Mouse (Mus musculus): ENCODE measurements around the gene Ncapd3.

The Ncapd3 gene

DNA sequence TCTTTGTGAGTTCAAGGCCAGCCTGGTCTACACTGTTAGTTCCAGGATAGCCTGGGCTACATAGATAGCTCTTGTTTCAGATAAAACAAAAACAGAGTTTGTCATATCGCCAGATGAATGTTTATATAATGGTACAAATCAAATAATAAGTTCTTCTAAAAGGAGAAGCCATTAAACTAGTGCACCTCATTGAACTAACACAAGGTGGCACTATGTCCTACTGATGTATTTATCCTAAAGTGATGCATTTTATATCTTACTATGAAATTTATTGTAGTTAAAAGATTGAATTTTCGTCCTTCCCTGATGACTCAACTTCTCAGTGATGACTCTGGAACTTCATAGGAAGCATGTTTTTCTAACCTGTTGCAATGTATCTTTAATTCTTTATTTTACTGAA is 19.5 kb downstream of the Ncapd3 start:
- no peak for DNase-seq

DNA sequence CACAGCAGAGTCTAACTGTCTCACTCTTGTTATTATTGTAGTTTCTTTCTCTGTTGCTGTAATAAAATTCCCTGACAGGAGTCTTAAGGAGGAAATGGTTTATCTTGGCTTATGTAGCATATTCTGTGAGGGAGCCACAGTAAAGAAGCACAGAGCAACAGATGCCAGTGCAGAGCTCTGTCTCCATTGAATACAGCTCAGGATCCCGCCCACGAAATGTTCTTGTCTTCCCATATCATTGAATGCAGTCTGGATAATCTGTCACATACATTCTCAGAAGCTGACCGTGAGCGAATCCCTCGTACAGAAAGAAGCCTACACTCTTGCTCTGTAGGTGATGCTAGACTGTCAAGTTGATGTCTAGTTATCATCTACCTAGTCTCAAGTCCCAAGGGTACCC is 28.4 kb downstream of the Ncapd3 start:
- DNase-seq: no peak

DNA sequence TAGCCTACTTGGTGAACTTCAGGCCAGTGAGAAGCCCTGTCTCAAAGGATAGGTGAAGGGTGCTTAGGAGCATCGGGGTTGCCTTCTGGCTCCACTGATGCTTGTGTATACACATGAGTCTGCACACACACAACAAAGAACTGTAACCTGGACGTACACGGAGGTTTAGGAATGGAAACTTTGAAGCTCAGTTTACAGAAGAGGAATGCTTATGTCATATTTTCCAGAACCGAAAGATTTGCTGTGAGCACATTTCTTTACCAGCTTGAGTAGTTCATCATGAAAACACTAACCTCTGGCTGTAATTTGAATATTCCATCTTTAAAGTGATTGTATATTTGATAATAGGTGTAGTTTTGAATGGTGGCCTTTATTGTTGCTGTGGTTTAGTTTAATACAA is 40.9 kb downstream of the Ncapd3 start:
- DNase-seq: no peak

DNA sequence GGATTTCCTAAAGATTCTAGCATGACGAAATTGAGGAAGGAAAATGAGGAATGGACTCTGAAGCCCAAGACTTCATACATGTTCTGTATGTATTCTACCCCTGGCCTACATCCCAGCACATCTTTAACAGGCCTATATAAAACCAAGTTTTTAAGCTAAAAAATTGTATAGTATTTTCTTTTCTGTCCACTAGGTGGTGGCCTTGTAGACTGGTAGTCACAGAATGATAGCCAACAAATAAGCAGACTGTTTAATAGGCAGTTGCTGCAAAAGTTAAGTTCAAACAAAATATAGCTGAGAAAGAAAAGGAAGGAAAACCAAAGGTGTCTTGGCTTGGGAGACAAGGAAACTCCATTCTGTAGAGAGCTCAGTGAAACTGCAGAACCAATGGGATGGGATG is 44.7 kb downstream of the Ncapd3 start:
- DNase-seq: no peak

DNA sequence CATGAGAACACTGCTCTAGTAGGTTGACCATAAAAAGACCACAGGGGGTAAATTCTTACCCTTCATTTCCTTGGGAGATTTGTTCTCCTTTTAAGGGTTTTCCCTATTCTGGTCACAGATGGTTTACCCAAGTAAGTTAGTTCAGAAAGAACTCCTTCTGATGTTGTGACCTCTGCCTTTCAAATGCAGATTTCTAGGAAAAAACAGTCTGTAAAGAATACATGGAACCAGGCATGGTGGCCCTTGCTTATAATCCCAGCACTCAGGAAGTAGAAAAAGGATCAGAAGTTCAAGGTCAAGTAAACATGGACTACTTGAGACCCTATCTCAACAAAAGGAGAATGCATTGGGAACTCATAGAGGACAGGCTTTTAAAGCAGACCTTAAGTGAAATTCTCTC is 45.8 kb downstream of the Ncapd3 start:
- DNase-seq: no peak

DNA sequence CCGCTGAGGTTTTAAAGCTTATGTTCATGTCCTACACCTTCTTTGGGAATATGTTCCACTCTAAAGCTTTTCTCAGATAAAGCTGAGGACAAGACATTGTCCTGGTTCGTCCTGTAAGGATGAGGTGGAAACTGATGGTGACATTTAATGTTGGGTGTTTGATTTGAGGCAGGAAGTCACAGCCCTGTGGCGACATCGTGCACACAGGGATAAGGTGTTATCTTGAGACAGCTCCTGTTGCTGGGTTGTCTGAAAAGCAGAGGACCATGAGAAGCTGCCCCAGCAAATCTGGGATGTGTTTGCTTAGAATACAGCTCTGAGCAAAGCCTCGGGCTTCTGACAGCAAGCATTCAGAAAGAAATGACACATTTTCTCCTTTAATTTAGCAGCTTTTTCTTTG is 56.3 kb downstream of the Ncapd3 start:
- DNase-seq: no peak

DNA sequence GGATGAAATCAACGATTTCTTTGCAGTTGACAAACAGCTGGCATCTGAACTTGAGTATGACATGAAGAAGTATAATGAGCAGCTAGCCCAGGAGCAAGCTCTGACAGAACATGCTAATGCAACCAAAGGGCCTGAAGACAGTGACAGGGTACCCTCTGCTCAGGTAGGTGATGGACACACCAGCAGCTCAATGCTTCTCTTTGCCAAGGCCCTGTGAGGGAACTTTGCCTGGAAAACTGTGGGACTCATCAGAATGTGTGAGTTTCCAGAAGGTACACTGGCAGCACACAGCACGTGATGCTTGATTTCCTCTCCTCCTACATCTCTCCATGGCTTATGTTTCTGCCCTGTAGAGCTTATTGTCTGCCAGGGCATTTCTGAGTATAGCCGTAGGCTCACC is 57.4 kb downstream of the Ncapd3 start:
- no peak for DNase-seq

DNA sequence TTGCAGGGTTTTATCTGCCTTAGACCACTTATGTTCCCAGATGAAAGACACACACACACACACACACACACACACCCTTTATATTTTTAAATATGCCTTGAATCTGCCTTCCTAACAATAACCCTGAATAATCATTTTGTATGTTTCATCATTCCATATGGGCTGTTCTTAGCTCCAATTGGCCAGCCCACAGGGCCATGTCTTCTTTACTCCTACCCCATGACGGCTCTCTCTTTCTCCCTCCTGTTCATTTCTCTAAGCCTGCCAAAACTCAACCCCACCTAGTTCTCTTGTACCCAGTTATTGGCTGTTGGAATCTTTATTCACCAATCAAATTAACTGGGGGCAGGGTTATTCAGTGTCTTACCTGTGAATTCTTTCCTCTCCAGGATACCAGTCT is 60.2 kb downstream of the Ncapd3 start:
- DNase-seq: no peak

DNA sequence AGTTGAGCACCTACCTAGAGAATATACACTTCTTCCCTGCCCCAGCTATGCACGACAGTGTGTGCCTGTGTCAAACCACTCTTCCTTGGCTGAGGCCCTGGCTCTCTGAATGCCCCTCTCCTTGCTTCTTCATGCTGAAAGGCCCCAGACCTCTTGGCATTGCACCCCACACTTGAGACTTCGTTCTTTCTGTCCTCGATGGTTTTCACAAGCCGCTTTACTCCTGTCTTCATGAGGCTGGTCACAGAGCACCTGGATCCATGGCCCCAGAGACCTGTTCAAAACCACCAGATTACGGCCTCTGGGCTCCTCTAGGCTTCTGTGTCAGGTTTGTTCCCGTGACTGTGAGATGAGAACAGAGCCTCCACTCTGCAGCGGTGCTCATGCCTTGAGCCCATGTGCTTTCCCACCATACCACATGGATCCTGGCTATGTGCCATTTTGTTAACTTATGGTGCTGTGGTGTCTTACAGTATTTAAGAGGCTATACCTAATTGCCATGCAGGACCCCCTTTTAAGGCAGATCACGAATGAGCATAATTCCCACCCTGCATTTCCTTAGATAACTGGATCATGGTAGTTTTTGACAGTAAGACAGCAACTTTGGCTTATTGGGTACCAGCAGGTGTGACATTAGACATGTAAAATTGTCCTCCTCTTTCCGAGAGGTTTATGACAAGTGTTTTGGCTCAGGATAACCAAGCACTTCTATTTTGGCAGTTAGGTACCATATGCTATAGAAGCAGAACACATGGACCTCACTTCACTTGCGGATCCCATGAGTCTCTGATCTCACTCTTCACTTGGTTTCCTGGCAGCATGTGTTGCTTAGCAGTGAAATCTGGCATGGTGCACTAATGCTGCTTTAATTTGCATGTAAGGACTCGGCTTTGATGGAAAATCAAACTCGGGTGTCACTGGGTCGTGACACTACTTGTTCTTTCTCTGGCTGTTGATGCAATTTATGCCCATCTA is 61.1 kb downstream of the Ncapd3 start:
- DNase-seq: no peak

DNA sequence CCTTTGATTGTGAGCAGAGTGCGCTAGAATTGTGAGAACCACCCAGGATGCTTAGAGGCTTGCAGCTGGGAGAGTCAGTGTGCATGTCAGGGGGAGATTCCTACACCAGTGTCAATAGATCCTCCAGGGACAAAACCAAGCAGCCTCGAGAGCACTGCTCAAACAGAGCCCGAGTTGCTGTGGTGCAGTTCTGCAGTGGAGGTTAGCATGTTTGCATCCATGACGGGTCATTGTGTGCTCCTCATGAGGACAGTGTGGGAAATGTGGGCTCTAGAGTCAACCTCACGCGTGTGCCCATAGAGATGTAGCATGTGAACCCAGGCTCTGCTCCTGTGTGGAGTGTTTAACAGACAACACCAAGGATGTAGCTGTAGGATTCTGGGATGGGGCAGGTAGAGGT is 62.9 kb downstream of the Ncapd3 start:
- DNase-seq: no peak

DNA sequence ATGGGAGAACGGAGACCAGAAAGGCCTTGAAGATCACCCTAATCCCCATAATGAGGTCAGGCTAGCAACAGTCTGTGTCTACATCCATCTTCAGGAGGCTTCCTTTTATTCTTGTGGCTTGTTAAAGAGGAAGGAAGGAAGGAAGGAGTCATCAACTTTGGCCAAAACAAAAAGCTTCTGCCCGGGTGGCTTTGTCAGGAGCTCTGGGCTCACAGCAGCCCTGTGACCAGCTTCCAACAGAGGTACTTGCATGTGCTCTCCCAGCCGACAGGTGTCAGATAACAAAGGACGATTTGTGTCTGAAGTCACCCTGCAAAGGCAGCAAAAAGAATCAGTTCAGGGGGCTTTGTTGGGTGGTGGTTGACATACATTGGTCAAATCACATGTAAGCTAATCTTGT is 68.1 kb downstream of the Ncapd3 start:
- DNase-seq: peak; percentile 64

DNA sequence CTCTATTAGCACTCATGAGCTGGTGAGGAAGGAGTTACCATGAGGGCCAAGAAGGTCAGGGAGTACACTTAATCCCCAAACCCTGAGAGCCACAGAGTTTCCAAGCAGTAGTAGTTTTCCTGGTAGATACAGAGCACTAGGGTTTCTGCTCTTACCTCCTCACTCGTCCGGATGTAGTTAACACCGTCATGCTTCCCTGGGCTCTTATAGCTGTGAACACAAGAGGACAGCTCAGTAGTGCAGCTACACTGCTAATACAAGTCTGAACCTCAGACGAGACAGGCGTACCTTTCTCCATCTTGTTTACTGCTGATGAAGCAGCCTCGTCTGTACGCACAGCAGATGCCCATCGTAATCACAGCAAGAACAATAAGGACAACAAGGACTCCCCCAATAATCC is 68.6 kb downstream of the Ncapd3 start:
- no peak for DNase-seq

DNA sequence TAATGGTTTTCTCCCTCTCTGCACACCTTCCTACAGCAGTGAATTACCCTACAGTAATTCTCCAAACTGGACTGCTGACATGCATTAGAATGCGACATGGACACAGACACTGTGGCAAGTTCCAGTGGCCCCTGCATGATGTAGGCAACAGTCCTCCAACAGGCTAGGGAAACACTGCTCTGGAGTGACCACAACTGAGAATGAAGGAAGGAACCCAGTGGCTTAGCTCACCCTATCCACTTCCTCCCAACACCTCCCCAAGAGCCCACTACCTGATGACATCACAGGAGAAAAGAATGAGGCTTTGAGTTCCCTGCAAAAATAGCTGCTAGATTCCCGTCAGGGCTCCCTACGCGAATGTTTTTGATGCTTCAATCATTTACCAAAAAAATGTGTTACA is 69.5 kb downstream of the Ncapd3 start:
- DNase-seq: no peak

DNA sequence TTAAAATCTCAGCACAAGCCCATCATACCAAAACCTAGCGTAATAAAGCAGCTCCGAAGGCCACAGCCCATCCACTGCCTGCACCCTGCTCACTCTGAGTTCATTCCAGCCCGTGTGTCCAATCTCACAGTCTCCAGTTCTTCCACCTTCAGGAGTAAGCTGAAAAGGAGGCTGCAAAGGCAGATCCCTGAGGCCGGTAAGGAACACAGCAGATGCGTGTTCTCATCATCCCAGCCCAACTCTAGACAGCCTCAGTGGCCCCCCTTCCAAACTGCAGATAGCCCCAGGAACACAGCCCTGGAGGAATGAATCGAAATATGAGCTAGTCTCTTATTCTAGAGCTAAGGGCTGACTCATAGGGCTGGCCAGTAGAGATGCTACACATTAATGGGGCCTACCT is 71.5 kb downstream of the Ncapd3 start:
- no peak for DNase-seq

DNA sequence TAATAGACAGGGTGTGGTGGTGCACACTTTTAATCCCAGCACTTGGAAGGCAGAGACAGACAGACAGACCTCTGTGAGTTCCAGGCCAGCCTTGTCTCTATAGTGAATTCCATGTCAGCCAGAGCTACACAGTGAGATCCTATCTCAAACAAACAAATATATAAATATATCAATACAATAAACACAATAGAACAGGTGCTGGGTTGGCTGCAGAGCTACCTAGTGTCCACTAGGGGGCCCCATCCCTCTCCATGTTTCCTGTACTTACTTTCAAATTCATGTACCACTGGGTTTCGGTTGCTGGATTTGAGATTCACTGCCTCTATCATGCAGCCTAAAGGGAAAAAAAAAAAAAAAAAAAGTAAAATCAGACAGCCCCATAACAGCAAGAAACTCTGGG is 76.1 kb downstream of the Ncapd3 start:
- DNase-seq: peak; percentile 70

DNA sequence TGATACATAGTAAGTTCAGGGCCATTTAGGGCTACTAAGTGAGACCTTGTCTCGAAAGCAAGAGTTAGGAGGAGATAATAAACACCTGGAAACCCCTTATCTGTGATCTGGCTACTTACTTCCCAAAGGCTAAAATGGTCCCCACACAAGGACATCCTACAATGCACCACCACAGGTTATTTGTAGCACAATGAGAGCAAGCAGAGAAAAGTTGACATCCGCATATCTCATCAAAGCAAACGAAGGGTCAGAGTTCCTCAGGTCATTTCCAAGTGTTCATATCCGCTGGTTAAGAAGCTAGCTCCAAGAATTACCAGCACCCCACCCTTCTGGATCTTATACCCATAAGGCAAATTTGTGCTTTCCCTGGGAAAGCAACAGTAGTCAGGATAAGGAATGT is 78.5 kb downstream of the Ncapd3 start:
- no peak for DNase-seq

DNA sequence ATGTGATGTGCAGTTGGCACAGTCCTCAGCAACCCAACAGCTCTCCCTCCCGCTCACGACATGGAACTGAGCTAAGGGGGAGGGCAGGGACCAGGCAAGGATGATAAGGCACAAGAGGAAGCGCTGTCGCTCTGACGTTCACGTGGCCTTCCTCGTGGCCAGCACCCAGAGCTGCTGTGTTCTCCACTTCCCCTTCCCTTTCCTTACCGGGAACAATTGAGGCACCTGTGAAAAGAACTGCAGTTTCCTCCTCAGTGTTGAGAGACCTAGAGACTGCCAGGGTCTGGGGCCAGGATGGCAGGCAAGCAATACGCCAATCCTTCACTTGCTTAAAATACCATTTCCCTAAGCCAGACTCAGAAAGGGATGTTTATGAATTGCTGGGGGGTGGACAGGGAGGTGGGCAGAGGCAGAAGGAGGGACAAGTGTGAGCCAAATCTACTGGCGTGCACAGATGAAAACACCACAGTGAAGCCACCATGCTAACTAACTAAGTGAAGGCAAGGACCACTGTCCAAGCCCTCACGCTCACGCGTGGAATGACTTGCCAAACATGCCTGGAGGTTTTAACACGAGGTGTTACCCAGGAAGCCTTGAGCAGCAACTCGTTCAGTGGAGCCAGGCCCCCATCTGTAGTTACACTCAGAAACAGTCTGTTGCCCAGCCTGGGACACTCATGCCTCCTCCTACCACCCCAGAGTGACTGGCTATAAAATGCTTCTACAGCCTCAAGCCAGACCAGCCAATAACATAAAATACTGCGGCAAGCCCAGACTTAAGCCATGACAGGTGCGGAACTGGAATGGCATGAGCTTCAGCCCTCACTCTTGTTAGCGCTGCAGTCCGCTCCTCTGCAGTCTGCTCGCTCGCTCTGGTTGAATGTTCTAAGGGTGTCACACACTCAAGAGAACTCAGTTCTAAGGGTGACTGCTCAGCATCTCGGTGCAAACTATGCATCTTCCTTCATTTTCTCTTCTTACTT is 79.8 kb downstream of the Ncapd3 start:
- DNase-seq: no peak

DNA sequence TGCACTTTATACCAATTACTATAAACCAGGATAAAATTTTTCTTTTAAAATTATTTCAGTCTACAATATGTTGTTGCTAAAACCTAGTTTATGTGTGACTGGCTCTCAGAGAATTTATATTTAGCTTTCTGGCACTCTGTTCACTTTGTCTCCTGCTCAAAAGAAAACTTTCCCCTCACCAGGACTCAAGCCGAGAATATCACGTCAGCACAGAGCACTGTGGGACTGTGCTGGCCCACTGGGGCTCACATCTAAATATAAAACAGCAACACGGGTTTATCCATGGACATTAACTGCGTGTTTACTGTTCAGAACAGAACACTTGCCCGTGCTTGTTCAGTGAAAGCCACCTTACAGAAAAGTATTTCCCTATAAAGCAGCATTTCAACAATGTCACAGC is 80.7 kb downstream of the Ncapd3 start:
- no peak for DNase-seq

DNA sequence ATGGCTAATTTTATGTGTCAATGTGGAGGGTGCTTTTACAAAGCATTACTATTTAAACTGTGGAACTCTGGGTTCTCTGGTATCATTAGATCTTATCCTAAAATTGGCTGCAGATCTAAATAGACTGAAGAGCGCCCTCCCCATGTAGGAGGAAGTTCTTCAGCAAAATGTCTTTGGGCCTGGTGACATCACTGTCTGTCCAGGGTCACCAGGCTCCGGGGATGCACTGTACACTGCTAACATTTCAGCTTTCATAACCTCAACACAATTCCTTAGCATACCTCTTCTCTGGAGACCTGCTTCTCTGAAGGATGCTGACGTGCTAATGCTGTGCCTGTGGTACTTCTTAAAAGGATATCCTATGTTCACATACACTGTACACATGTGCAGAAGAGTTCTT is 81.8 kb downstream of the Ncapd3 start:
- no peak for DNase-seq

DNA sequence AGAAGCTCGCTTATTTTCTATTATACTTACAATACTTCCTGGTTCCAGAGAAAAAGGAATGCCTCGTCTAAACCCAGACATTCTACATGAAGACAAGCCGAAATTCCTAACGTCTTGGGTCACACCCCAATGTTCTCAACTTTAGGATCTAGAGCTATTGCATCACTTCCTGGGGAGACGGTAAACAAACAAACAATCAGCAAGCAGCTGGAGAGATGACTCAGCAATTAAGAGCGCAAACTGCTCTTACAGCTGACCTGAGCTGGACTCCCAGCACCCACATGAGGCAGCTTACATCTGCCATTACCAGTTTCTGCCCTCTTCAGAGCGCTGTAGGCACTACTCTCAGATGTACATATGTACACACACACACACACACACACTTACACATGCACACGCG is 91.3 kb downstream of the Ncapd3 start:
- DNase-seq: peak; percentile 30

DNA sequence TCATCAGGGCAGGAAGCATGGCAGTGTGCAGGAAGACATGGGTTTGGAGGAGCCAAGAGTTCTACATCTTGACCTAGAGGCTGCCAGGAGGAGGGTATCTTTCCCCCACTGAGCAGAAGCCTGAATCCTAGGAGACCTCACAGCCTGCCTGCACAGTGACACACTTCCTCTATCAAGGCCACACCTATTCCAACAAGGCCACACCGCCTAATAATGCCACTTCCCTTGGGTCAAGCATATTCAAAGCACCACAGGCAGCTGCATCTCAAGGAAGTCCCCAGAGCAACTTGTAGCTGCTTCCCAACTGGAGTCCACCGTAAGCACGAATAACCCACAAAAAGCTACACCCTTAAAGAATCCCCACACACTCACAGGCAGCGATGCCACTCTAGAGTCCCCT is 92.1 kb downstream of the Ncapd3 start:
- DNase-seq: no peak

DNA sequence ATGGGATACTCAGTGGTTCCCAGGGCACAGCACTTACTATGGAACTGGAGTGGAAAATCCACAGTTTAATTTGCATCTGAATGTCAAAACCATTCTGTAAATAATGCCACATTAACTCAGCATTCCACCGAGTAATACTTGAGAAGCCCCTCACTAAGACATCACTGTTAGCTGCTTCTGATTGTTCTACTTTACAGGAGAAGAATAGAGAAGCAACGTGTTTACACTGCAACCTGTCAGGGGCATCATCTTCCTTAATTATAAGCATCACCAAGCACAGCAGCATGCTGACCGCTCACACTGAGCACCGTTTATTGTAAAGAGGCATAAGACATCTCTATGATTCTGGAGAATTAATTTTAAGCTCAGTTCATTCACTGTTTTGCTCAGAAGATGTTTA is 93.0 kb downstream of the Ncapd3 start:
- peak; percentile 58 for DNase-seq

DNA sequence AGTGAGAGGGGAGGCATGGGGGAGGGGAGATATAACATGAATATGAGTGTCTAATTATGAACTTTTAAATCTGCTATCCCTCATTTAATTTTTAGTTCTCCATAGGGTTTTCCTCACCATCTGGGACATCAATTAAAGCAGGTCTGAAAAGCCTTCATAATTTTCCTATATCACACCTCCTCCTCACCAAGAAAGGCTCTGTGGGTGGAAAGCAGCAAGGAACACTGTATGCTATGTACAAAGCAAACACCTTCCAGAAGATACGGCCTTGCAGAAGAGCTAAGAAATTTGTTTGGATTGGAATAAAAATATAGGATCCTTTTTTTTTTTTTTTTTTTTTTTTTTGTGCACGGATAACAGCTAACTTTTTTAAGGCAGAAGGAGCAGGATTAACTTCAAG is 94.0 kb downstream of the Ncapd3 start:
- no peak for DNase-seq

DNA sequence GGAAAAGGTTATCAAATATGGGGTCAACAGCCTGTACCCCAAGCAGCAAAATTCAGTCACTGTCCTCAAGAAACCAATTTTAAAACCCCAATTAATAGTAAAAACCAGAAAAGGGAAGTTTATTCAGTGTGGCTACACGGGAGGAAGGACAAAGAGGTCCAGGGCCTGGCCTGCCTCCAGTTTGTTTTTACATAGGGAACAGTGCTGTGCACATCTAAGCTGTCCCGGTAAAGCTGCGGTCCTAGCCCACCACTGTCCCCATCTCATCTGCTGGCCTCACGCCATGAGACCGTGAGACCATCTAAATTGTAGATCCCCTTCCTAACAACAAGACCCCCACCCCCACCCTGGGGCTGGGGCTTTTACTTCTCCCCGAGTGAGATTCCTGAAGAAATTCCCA is 95.5 kb downstream of the Ncapd3 start:
- DNase-seq: no peak

Measured in retina, postnatal 1 day (tissue).